ENCODE assay signal across 8 mouse cellular contexts in genomic region chr6:42644912-42645549, GRCm38 (mm10). TPM values are rescaled to one million over a fixed set of nuclear protein-coding genes. Genes with fewer than 3 reads are reported as not detected.
A peak's percentile ranks its signal among the peaks of the same experiment; 100 is the strongest.
DNase-seq lines count a peak whose midpoint lies in the region; ATAC-seq and TF ChIP-seq lines count a peak whose summit lies in the region.

TSS of gene Tcaf2 (minus strand) at chr6:42645254.

- H3K9ac ChIP-seq in hindbrain, embryonic 15.5 days: 0 out of 2 replicates have a peak within 1 kb of the TSS, but pooled peaks have one; percentile 21

- peak; percentile 98 for ATAC-seq in common myeloid progenitor, adult 5-6 weeks (replicated peaks; ENCODE audit: low read depth, poor library complexity, severe bottlenecking)
- ATAC-seq in hindbrain, embryonic 15.5 days (ENCODE audit: low FRiP score, low read depth): peak; percentile 98

- intact Hi-C loops in gastrocnemius, adult 2 months (cut with DNase I): loop anchor here (10.0 kb wide), 1 partner anchor 380 kb away; the partner anchor contains the start of genes Casp2 and Tmem139

- no peaks in the 10 kb centered on the region for H3K9me3 ChIP-seq in hindbrain, embryonic 15.5 days

- H3K4me1 ChIP-seq in hindbrain, embryonic 15.5 days (replicated peaks): no peaks in the 10 kb centered on the region

- peak within 1 kb of the TSS; percentile 84 for H3K4me2 ChIP-seq in hindbrain, embryonic 15.5 days

- H3K4me3 ChIP-seq in gastrocnemius, adult 2 months: peak within 1 kb of the TSS; percentile 71
- peak within 1 kb of the TSS; percentile 46 for H3K4me3 ChIP-seq in hindbrain, embryonic 15.5 days

- peak; percentile 94 for TF ChIP-seq CTCF in gastrocnemius, adult 2 months (IDR thresholded peaks at IDR 0.05)

- WGBS in hindbrain, embryonic 15.5 days: under 1% methylated on average over 23 of the region's 23 CpGs

- H3K27ac ChIP-seq in gastrocnemius, adult 2 months: peak within 1 kb of the TSS; percentile 78
- no peak within 1 kb of the TSS for H3K27ac ChIP-seq in hindbrain, embryonic 15.5 days (replicated peaks)

- DNase-seq in adrenal gland, adult 18-20 months (ENCODE audit: low spot score in 2 of 2): peak; percentile 83 to 84
- peak; percentile 92 for DNase-seq in gastrocnemius, adult 2 months
- DNase-seq in layer of hippocampus, postnatal 36 days: peak; percentile 62 to 70
- DNase-seq in lung, postnatal 25 days (ENCODE audit: low spot score): peak; percentile 92
- DNase-seq in right cerebral cortex, adult 18-20 months: peak; percentile 43
- peak; percentile 92 for DNase-seq in urinary bladder, postnatal 14 days (ENCODE audit: low spot score)

- H3K36me3 ChIP-seq in hindbrain, embryonic 15.5 days: no peaks in the 10 kb centered on the region

- no peaks in the 10 kb centered on the region for H3K27me3 ChIP-seq in hindbrain, embryonic 15.5 days

RNA-seq across cellular contexts. Expression of gene Tcaf2, which starts in this region (rescaled TPM):
- 10 to 100 TPM; 13.1 to 18.9 TPM for total RNA-seq in adrenal gland, adult 18-20 months (2021)
- under 0.01 TPM in 1 of 2 replicates, not detected in the other for total RNA-seq in common myeloid progenitor, adult 5-6 weeks (2017)
- 1 to 10 TPM; 1.5 to 2.7 TPM for total RNA-seq in gastrocnemius, adult 2 months (2021)
- 2.4 and 3.1 TPM in 2 replicates for polyA plus RNA-seq in hindbrain, embryonic 15.5 days (2015; fragmentation: Nextera tagmentation; extraction: Ambion mirVana)
- under 1 TPM; 0.56 to 0.62 TPM for total RNA-seq in layer of hippocampus, postnatal 36 days (2021)

Comparison
In these comparisons a context has a peak if more than half of its experiments do, and no peak if none do; other contexts are left out.
1. Peak in ATAC-seq in common myeloid progenitor, adult 5-6 weeks; RNA of the gene not detected or under 1 TPM.
2. Peak in DNase-seq in layer of hippocampus, postnatal 36 days; RNA of the gene not detected or under 1 TPM.